Mouse (Mus musculus): ENCODE results near the gene Zbed3. TPM values are rescaled to one million over a fixed set of nuclear protein-coding genes. Genes with fewer than 3 reads are reported as not detected.

Gene Zbed3
- total and polyA plus RNA-seq, 2 experiments from 2014 or later = 20.5 to 38.2 TPM

GRCm38 (mm10) chr13:95324626-95325079, 1.2 kb downstream of the Zbed3 start:
- no peaks in the 10 kb centered on the region for H3K36me3 ChIP-seq (ENCODE audit: insufficient read depth, low read length)
- WGBS = under 1% methylated on average over 22 of the region's 22 CpGs
- H3K27me3 ChIP-seq (ENCODE audit: insufficient read depth, low read length) = no peaks in the 10 kb centered on the region
- no peaks in the 10 kb centered on the region for H3K9me3 ChIP-seq (ENCODE audit: low read length)
- peak overlapping the region; percentile 99 for H3K27ac ChIP-seq
- ATAC-seq = peak; percentile 19
- H3K4me3 ChIP-seq (ENCODE audit: low read length) = peak overlapping the region; percentile 98
- peak overlapping the region; percentile 100 for H3K9ac ChIP-seq (replicated peaks; ENCODE audit: low read length)
- H3K4me2 ChIP-seq (ENCODE audit: low read depth, low read length) = peak overlapping the region; percentile 95
- no peak for TF ChIP-seq CTCF (IDR thresholded peaks at IDR 0.05; ENCODE audit: low read depth)
- peaks cover 14% of the 10 kb centered on the region; the same call in 1 of the 2 replicates for H3K4me1 ChIP-seq (ENCODE audit: insufficient read depth, low read length)
- DNase-seq (ENCODE audit: low spot score) = peak; percentile 59

- DNase-seq (ENCODE audit: low spot score) (peak; percentile 91), ATAC-seq (peak; percentile 81)
- Histone ChIP-seq H3K9ac (replicated peaks; ENCODE audit: low read length) (peak overlapping the region; percentile 100), H3K36me3 (ENCODE audit: insufficient read depth, low read length) (no peaks in the 10 kb centered on the region), H3K27me3 (ENCODE audit: insufficient read depth, low read length) (no peaks in the 10 kb centered on the region), H3K4me1 (ENCODE audit: insufficient read depth, low read length) (peaks cover 14% of the 10 kb centered on the region; the same call in 1 of the 2 replicates), H3K9me3 (ENCODE audit: low read length) (no peaks in the 10 kb centered on the region), H3K4me3 (ENCODE audit: low read length) (peak overlapping the region; percentile 98), H3K27ac (peak overlapping the region; percentile 99), H3K4me2 (ENCODE audit: low read depth, low read length) (peak overlapping the region; percentile 95)
- no peak for TF ChIP-seq CTCF (IDR thresholded peaks at IDR 0.05; ENCODE audit: low read depth)
- WGBS = under 1% methylated on average over 63 of the region's 63 CpGs
Observed at GRCm38 (mm10) chr13:95325080-95325906, 1.9 kb downstream of the Zbed3 start.

DNA sequence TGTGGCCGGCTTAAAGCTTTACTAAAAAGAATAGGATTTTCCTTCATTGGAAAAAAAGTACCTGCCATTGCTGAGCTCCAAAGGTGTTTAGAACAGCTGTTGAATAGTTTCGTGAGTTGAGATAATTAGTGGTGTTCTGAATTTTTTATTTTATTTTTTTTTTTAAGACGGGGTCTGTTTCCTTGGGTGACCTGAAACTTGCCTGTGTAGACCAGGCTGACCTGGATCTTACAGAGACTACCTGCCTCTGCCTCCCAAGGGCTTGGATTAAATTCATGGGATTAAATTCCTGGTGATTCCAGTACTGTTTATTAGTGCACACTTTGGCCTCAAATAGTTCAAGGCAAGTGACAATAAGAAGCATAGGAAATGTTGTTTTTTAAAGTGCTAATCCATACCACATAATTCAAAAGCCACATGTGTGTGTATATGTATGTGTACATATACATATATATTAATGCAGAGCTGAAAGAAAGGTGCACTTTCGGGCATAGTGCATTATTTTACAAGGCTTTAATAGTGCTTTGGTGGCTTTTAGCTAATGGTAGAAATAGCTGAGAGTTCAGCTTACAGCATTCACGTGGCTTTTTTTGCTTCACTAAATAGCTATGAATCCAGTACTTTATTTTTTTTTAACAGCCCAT, 2.6 kb downstream of the Zbed3 start:
- no peak for DNase-seq (ENCODE audit: low spot score)
- H3K4me1 ChIP-seq (ENCODE audit: insufficient read depth, low read length) = peaks cover 14% of the 10 kb centered on the region; the same call in 1 of the 2 replicates

GRCm38 (mm10) chr13:95326611-95327344, 3.4 kb downstream of the Zbed3 start:
- DNase-seq (ENCODE audit: low spot score) (peak; percentile 51), ATAC-seq (0 out of 2 replicates have a peak, but pooled peaks have one; percentile 13)
- no peak for TF ChIP-seq CTCF (IDR thresholded peaks at IDR 0.05; ENCODE audit: low read depth)
- H3K27me3 ChIP-seq (ENCODE audit: insufficient read depth, low read length) = no peaks in the 10 kb centered on the region
- H3K4me3 ChIP-seq (ENCODE audit: low read length) = peak overlapping the region; percentile 98
- WGBS = 6% methylated on average over 21 of the region's 21 CpGs
- H3K4me2 ChIP-seq (ENCODE audit: low read depth, low read length) = peak overlapping the region; percentile 95
- peaks cover 14% of the 10 kb centered on the region; the same call in 1 of the 2 replicates for H3K4me1 ChIP-seq (ENCODE audit: insufficient read depth, low read length)
- no peaks in the 10 kb centered on the region for H3K36me3 ChIP-seq (ENCODE audit: insufficient read depth, low read length)
- H3K9me3 ChIP-seq (ENCODE audit: low read length) = no peaks in the 10 kb centered on the region
- H3K9ac ChIP-seq (replicated peaks; ENCODE audit: low read length) = peak overlapping the region; percentile 58
- H3K27ac ChIP-seq = peak overlapping the region; percentile 99

More for the DNA sequence above, 2.6 kb downstream of the Zbed3 start:
- H3K9ac ChIP-seq (replicated peaks; ENCODE audit: low read length) = peak overlapping the region; percentile 100
- H3K9me3 ChIP-seq (ENCODE audit: low read length) = no peaks in the 10 kb centered on the region
- TF ChIP-seq CTCF (IDR thresholded peaks at IDR 0.05; ENCODE audit: low read depth) = no peak
- no peaks in the 10 kb centered on the region for H3K36me3 ChIP-seq (ENCODE audit: insufficient read depth, low read length)
- peak overlapping the region; percentile 98 for H3K4me3 ChIP-seq (ENCODE audit: low read length)
- no peak for ATAC-seq
- H3K27ac ChIP-seq = peak overlapping the region; percentile 99
- no peaks in the 10 kb centered on the region for H3K27me3 ChIP-seq (ENCODE audit: insufficient read depth, low read length)
- 10% methylated on average over 5 of the region's 5 CpGs for WGBS
- peak overlapping the region; percentile 95 for H3K4me2 ChIP-seq (ENCODE audit: low read depth, low read length)

DNA sequence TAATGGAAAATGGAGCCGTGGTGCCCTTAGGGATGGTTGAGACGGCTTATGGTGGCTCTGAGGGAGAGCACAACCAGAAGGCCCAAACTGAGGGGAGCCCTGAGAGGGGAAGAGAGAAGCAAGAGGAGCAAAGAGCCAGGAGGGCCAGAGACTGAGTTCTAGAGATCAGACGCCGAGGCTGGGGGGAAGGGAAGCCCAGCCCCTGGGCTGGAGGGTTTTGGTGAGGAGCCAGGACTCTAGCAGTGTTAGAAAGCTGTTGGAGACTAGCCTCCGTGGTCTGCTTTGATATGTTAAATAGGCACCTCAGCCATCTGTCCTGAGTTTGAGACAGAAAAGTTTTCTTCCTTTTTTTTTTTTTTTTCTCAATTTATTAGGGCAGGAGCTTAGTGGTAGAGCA, 3.9 kb downstream of the Zbed3 start:
- peaks cover 14% of the 10 kb centered on the region; the same call in 1 of the 2 replicates for H3K4me1 ChIP-seq (ENCODE audit: insufficient read depth, low read length)
- H3K4me3 ChIP-seq (ENCODE audit: low read length) = peak overlapping the region; percentile 98
- ATAC-seq = no peak
- peak overlapping the region; percentile 95 for H3K4me2 ChIP-seq (ENCODE audit: low read depth, low read length)
- no peaks in the 10 kb centered on the region for H3K36me3 ChIP-seq (ENCODE audit: insufficient read depth, low read length)
- H3K27ac ChIP-seq = peak overlapping the region; percentile 99
- no peaks in the 10 kb centered on the region for H3K9me3 ChIP-seq (ENCODE audit: low read length)
- 3% methylated on average over 5 of the region's 5 CpGs for WGBS
- peak; percentile 81 for DNase-seq (ENCODE audit: low spot score)
- H3K27me3 ChIP-seq (ENCODE audit: insufficient read depth, low read length) = no peaks in the 10 kb centered on the region
- H3K9ac ChIP-seq (replicated peaks; ENCODE audit: low read length) = peak overlapping the region; percentile 58
- no peak for TF ChIP-seq CTCF (IDR thresholded peaks at IDR 0.05; ENCODE audit: low read depth)

- Histone ChIP-seq H3K27me3 (ENCODE audit: insufficient read depth, low read length) (no peaks in the 10 kb centered on the region), H3K4me2 (ENCODE audit: low read depth, low read length) (no peak overlapping the region), H3K36me3 (ENCODE audit: insufficient read depth, low read length) (no peaks in the 10 kb centered on the region), H3K9me3 (ENCODE audit: low read length) (no peaks in the 10 kb centered on the region), H3K4me3 (ENCODE audit: low read length) (no peak overlapping the region), H3K9ac (replicated peaks; ENCODE audit: low read length) (no peak overlapping the region), H3K4me1 (ENCODE audit: insufficient read depth, low read length) (peaks cover 14% of the 10 kb centered on the region; the same call in 1 of the 2 replicates), H3K27ac (no peak overlapping the region)
- no peak for TF ChIP-seq CTCF (IDR thresholded peaks at IDR 0.05; ENCODE audit: low read depth)
- no peak for ATAC-seq
- DNase-seq (ENCODE audit: low spot score) = no peak
- 61% methylated on average over 11 of the region's 11 CpGs for WGBS
Observed at GRCm38 (mm10) chr13:95328767-95329166, 5.4 kb downstream of the Zbed3 start.
